ENCODE assay signal across 8 mouse cellular contexts in genomic region chr11:35838345-35839338, GRCm38 (mm10). TPM values are rescaled to one million over a fixed set of nuclear protein-coding genes. Genes with fewer than 3 reads are reported as not detected.
A peak's percentile ranks its signal among the peaks of the same experiment; 100 is the strongest.
DNase-seq lines count a peak whose midpoint lies in the region; ATAC-seq lines count a peak whose summit lies in the region.

No protein-coding gene starts in this region.

- no peaks in the 10 kb centered on the region for H3K27me3 ChIP-seq in hindbrain, embryonic 14.5 days (ENCODE audit: control insufficient read depth, insufficient read depth, low read length)

- peaks cover 12% of the 10 kb centered on the region for H3K36me3 ChIP-seq in hindbrain, embryonic 14.5 days (replicated peaks; ENCODE audit: control insufficient read depth, insufficient read depth)

- peak; percentile 78 for ATAC-seq in hindbrain, embryonic 14.5 days (ENCODE audit: low FRiP score)

- H3K9ac ChIP-seq in hindbrain, embryonic 14.5 days: peak overlapping the region; percentile 48

- no peaks in the 10 kb centered on the region for H3K9me3 ChIP-seq in hindbrain, embryonic 14.5 days (ENCODE audit: control insufficient read depth, low read length)

- peak; percentile 93 for DNase-seq in NIH3T3 (ENCODE audit: low read depth)
- peak; percentile 86 to 89 for DNase-seq in cerebellum, postnatal 14 days
- DNase-seq in frontal cortex, postnatal 14 days (ENCODE audit: low spot score in 2 of 2): peak; percentile 50 to 57
- peak; percentile 74 for DNase-seq in hindbrain, embryonic 14.5 days (ENCODE audit: low spot score)
- DNase-seq in layer of hippocampus, postnatal 25 days (ENCODE audit: extremely low spot score in 1 of 2, low spot score in 1 of 2): peak; percentile 36 to 50
- peak; percentile 91 for DNase-seq in lung, postnatal 14 days
- peak; percentile 91 for DNase-seq in ovary, postnatal 36 days (ENCODE audit: low spot score)
- peak; percentile 81 for DNase-seq in thymus, postnatal 14 days

- peak overlapping the region; percentile 62 for H3K27ac ChIP-seq in hindbrain, embryonic 14.5 days

- H3K4me2 ChIP-seq in hindbrain, embryonic 14.5 days (replicated peaks): peak overlapping the region; percentile 56

- WGBS in hindbrain, embryonic 14.5 days: 14% methylated on average over 28 of the region's 28 CpGs

- H3K4me1 ChIP-seq in hindbrain, embryonic 14.5 days (replicated peaks; ENCODE audit: control insufficient read depth, insufficient read depth, low read length): peaks cover 2% of the 10 kb centered on the region

- peak overlapping the region; percentile 27 for H3K4me3 ChIP-seq in hindbrain, embryonic 14.5 days (replicated peaks; ENCODE audit: low read length)

RNA-seq across cellular contexts. Expression of gene Rars, which starts 4.3 kb away (rescaled TPM):
- 72.1 and 75.3 TPM in 2 replicates for polyA plus RNA-seq in hindbrain, embryonic 14.5 days (2014; fragmentation: Nextera tagmentation; extraction: Ambion mirVana)
- 10 to 100 TPM; 46.3 to 49.6 TPM for total RNA-seq in layer of hippocampus, postnatal 25 days (2021)

RNA-seq across cellular contexts. Expression of gene Fbll1, which starts 40.0 kb away (rescaled TPM):
- 34.3 and 36.9 TPM in 2 replicates for polyA plus RNA-seq in hindbrain, embryonic 14.5 days (2014; fragmentation: Nextera tagmentation; extraction: Ambion mirVana)
- total RNA-seq in layer of hippocampus, postnatal 25 days (2021): 10 to 100 TPM; 50.7 to 53.7 TPM

Comparison
In these comparisons a context has a peak if more than half of its experiments do, and no peak if none do; other contexts are left out.
1. Peak in every context shown above with its lines: DNase-seq, ATAC-seq, H3K4me3 ChIP-seq and H3K27ac ChIP-seq.
2. DNase-seq: peak in every context shown above with its lines; median percentile 93 in NIH3T3; 91 in lung, postnatal 14 days; 91 in ovary, postnatal 36 days; 88 in cerebellum, postnatal 14 days; 81 in thymus, postnatal 14 days; 74 in hindbrain, embryonic 14.5 days; 54 in frontal cortex, postnatal 14 days; 43 in layer of hippocampus, postnatal 25 days.